Mouse (Mus musculus): ENCODE results near the gene 0610030E20Rik.

Gene 0610030E20Rik

DNA sequence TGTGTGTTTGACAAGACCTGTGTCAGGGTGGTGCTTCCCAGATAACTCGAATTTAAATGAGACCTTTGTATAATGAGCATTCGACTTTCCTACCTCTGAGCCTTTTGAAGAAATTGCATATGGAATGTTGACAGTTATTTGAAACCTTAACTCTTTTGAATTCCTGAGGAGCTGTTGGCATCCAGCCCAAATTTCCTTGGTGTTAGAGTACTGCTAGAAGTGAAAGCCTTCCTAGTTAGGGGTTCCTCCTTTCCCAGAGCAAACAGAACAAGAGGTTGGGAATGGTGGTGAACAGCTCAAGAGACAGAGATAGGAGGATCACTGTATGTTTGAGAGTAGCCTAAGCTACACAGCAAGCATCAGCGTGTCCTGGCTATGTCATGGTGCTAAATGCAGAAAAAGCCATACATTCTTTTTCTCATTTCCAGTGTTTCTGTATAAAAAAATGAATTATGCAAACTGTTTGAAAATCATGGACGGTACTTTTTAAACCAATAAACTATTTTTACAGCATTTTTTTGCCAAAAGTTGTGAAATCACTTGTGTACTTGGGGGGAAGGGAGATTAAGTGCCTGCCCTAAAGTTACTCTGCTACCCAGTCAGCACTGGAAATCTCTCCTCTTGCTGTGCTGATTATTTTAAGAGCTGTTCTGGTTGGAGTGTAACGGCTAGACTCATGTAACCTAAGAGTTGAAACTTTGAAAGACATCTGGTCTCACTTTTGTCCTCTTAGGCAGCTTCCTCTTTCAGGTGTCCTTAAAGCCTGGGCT is 5.7 kb downstream of the 0610030E20Rik start:
- no peak for DNase-seq

DNA sequence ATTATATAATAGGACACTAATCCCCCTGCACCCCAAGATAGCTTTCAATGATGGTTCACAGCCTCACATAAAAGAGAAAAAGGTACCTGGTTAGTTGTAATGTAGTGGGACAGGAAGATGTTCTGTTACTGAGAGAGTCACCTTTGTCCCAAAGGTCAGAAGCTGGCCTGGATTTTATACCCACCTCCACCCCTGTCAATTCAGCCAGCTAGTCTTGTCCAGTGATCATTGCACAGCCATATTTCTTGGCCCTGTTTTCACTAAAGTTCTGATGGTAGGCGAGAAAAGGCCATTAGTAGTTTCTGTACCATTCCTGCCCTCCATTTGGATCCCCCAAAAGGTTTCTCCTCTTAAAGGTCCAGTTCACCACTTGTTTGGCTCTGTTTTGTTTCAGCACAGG is 6.9 kb downstream of the 0610030E20Rik start:
- no peak for DNase-seq

DNA sequence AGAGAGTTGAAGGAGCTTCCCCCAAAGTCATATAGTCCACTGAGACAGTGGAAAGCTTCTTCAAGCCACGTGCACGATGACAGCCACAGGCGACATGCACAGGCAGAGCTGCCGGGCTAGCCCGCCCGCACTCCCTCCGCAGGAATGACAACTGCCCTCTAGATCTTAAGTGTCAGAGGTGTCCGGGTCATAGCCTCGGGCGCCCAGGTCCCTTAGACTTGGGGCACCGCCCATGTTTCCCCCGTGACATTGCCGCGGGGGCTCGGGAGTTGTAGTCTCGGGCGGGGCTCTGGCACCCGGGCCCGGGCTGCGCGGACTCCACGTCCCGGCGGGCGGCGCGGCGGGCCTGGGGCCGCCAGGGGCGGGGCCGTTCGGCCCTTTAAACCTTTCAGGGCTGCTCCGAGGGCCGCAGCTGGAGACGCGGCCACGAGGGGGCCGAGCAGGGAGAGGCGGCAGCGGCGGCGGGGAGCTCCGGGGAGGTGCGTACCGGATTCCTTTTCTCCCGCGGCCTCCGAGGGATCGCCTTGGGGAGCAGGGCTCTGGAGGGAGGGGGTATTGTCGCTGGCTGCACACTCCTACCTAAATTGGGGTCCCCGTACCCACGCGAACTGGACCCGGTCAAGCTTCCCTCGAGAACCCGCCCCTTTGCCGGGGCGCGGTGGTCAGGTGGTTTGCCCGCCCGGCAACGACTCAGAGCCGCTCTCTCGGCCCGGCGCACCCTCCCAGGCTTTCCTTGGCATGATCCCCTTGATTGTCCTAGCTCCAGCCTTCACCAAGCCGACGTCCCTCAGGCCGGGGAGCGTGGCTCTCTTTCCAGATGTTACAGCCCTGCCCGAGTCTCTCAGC is 8.2 kb downstream of the 0610030E20Rik start, which contains the start of gene Tmem150a:
Gene Tmem150a (plus strand): TSS at position 382 of the 846 bp plus-strand sequence.
- DNase-seq = peak; percentile 78

DNA sequence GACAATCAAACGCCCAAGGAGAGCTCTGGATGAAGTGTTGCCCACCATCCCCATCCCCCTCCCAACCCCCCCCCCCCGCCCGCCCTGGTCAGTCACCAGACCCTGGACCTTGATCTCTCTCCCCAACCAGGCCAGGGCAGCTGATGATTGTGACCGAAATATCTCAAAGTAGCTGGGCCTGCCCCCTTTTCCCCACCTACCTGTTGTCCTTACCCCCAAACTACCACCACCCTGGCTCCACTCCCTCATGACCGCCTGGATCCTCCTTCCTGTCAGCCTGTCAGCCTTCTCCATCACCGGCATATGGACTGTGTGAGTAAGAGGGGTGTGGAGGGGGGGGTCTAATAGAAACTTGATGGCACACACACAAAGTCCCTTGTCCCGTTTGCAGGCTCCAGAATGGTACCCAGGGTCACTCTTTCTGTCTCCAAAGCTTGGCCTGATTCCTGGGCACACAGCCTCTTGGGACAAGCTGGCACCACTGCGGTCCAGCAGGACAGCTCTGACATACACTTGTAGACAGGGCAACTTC is 8.9 kb downstream of the 0610030E20Rik start:
- peak; percentile 61 for DNase-seq

DNA sequence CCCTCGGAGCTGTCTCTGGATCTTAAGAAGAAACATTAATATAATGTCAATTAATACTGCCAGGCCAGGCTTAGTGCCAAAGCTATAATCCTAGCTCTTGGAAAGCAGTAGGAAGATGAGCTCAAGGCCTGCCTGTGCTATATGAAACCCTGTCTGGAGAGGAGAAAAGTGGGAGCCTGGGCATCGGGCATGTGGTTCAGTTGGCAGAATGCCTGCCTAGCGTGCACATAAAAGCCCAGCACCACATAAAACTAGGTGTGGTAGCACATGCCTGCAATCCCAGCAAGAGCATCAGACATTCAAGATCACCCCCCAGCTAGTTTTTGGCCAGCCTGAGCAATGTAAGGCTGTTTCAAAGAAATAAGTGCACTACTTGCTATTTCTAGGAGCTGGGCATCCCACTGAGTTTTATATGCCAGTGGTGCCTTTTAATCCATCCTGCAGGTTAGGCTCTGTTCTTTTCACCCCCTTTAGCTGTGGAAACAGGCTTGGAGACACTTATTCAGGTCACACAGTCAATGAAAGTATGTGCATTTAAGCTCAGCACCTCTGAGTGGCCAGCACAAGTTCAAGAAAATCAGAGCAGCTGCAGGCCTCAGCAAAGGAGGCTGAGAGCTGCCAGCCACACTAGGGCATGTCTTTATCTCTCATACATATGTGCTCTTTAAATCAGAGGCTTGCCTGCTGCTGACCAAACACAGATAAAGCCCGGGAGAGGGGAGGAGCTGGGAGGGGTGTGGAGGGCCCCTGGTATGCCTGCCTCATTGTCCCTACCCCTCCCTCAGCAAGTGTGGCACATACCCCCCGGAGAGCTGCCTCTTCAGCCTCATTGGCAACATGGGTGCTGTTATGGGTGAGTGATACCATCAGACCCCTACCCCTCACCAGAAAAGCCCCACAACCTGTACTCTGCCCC is 10.3 kb downstream of the 0610030E20Rik start:
- peak; percentile 44 for DNase-seq

DNA sequence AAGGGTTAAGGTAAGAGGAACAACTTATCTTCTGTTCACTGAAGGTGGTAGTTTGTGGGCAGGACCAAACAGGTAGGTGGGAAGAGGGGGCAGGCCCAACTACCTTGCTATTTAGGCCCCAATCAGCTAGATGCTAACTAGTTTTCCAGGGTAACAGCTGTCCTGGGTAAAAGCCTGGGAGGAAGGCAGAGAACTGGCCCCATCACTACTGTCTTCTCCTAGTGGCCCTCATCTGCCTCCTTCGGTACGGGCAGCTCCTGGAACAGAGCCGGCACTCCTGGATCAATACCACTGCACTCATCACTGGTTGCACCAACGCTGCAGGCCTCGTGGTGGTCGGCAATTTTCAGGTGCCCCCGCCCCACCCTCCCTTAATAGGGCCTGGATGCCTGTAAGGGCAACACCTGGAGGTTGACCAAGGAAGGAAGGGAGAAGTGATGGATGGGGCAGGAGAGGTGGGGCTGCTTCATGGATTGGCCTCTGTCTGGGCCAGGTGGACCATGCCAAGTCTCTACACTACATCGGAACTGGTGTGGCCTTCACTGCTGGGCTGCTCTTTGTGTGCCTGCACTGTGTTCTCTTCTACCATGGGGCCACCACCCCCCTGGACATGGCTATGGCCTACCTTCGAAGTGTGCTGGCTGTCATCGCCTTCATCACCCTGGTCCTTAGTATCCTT is 11.1 kb downstream of the 0610030E20Rik start:
- peak; percentile 28 for DNase-seq

DNA sequence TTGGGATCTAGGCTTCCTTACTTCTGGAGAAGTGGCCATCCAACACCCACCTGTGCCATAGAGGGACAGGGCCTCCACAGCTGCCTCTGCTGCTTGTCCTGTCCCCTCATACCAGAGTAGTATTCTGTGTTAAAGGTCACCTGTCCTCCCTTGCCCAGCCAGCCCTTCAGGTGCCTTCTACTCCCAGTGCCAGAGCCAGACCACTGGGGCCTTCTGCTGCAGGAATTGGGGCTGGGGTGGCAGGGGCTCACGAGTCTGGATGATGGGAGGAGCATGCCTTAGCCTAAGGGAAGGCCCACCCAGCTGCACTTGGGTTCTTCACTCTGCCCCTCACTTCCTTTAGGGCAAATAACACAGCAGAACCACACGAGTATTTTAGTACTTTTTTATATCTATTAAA is 12.2 kb downstream of the 0610030E20Rik start:
- peak; percentile 29 for DNase-seq

DNA sequence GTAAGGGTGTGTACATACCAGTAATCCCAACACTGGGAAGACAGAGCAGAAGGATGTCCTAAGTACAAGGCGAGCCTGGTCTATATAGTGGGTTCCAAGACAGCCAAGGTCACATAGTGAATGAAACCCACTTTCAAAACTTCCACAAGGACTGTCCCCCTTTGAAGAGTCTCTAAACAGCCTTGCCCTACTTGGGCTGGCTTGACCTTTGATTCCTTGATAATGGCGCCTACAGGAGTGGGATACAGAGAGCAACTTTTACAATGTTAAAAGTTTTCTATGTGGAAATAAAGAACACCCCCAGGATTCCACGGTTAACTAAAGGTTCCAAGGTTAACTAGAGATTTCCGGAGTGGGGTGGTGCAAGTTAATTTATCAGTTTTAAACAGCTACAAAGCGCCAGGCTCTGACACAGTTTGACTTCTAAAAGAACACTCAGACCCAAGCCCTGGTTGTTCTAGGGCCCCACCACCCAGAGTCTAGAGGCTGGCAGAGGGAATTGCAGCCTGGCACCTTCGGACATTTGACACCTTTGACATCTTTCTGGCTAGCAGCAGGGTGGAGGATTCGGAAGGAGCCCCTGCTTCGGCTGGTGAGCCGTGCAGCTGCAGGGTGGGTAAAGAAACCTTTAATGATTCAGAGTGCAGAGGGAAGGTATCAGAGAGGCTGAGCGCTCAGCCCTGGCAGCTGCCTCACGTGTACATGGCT is 12.9 kb downstream of the 0610030E20Rik start:
- no peak for DNase-seq

DNA sequence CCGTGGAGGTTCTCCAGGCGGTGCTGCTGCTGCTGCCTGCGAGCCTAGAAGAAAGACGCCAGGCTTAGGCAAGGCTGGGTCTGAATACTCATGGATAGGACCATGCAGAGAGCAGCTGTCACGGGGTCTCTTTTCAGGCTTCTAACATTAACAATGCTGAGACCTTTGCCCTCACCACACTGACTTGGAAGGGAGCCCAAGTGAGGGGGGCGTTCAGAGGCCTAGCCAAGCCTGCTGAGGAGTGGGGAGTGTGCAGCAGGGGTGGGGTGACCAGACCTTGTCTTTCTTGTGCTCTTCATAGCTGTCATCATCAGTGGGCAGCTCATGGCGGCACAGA is 13.4 kb downstream of the 0610030E20Rik start:
- DNase-seq = peak; percentile 50

DNA sequence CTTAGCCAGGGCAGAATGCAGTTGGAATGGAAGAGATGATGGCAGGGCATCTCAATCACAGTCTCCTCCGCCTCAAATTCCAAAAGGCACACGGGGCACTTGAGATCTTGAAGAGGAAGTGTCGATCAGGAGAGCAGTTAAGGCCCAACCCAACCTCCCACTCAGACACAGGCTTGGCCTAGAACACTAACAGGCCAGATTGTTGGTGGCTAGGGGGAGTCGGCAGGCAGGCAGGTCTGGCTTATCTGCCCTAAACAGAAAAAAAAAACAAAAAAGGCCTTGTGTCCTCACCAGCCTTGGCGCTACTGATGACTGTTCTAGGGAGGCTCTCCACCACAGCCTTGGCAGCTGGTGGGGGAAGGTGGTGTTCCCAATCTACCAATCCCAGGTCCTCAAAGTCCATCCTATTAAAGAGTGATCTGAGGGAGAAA is 14.0 kb downstream of the 0610030E20Rik start:
- DNase-seq = peak; percentile 30

DNA sequence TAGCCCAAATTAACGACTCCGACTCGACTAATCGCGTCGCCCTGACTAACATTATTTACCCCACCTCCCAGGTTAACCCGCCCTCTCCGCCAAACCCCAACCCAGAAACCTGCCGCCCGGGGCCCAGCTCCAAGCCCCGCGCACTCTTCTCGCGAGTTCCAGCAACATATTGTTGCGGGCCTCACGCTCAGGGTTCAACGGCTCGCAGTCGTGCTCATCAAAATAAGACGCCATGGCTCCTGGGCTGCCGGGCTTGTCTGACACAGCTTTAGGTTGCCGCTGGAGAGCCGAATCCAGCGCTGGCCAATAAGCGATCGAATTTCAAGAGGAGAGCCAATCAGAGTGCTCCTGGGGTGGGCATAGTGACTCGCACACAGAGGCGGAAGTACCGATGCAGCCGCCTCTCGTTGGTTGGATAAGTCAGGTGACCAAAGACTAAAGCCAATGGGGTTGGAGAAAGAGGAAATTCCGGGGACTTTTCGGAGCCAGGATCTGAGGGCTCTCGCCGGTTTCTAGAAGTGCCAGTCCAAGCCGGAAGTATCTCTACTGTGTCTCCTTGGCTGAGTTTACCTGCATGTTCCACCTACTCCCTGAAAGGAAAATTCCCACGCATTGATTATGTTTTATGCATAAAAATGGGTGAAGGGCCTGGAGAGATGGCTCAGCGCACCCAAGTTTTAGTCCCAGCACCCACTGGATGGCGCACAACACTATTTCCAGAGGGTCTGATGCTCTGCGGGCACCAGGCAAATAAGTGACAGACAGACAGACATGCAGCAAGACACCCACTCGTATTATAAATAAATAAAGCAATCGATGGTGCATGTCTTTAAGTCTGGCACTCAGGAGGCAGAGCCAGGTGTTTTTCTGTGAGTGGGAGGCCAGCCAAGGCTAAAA is 15.3 kb downstream of the 0610030E20Rik start:
- DNase-seq = peak; percentile 98

DNA sequence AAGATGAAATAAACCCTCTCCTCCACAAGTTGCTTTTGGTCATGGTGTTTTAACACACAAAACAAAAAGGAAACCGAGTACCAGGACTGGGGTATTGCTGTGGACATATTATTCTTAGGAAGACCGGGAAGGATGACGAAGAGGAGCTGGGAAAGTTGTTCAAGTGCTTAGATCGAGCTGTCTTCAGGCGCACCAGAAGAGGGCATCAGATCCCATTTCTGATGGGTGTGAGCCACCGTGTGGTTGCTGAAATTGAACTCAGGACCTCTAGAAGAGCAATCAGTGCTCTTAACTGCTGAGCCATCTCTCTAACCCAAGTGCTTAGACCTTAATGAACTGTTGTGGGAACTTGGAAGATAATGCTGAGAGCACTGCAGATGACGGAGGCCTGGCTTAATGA is 16.9 kb downstream of the 0610030E20Rik start:
- no peak for DNase-seq

DNA sequence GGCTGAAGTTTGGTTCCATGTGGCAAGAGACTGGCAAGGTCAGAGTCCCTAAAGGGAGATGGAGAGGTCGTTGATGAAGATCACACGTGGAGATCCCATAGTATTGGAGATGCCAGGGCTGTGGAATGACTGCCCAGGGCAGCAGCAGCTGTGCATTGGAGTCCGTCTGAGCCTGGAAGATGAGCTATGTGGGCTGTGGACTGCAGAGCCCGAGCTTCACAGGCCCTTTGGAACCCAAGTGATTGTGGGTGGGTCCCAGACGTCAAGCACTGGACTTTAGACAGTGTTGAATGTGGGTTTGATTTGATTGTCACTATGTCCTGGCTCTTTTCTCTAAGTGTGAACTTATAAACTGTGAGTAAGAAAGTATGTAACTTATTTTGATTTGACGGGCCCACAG is 17.9 kb downstream of the 0610030E20Rik start:
- no peak for DNase-seq

DNA sequence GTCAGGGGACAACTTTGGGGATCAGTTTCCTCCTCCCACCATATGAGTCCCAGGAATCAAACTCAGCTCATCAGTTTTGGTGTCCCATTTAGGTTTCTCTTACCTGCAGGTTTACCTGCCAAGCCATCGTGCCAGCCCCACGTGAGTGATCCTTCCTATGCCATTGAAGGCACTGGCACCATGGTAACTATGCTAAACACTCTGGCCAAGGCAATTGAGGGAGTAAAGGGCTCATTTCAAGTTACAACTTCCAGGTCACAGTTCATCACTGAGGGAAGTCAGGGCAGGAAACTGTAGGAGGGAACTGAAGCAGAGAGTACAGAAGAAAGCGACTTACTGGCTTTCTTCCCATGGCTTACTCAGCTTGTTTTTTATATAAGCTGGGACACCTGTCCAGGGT is 19.2 kb downstream of the 0610030E20Rik start:
- no peak for DNase-seq

DNA sequence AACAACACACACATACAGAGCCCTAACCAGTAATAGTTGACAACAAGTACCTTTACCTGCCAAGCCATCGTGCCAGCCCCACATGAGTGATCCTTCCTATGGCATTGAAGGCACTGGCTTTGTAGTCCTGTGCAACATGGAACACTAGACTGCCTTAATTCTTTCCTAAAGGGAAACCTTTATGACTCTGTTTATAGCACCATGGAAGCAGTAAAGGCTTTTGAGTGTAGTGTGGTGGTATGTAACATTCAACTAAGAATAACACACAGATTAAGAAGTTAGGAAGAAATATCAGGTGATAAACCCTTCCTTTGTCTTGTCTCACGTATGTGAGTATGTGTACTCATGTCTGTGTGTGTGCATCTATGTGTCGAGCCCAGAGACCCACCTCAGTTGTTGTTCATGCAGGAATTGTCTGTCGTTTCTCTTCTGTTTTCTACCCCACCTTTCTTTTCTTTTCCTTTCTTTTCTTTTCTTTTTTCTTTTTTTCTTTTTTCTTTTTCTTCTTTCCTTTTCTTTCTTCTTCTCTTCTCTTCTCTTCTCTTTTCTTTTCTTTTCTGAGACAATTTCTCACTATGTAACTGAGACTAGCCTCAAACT is 19.8 kb downstream of the 0610030E20Rik start, which contains the start of gene Rnf181:
Gene Rnf181 (minus strand): TSS at position 113 of the 600 bp plus-strand sequence.
- no peak for DNase-seq

DNA sequence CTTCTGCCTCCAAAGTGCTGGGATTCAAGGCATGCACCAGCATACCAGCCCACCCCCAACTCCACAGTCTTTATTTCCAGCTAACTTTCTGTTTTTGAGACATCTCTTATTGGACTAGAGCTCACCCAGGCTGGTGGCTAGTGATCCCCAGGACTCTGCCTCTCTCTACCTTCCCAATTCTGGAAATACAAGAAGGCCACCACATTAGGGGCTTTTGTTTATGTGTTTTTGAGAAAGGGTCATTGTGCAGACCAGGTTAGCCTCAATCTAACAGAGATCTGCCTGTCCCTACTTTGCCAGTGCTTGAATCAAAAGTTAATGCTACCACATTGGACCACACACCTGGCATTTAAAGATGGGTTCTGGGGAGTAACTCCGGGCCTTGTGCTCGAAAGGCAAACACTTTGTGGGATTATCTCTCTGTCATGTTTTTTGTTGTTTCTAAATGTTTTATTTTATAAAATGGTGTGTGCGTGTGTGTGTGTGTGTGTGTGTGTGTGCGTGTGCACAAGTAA is 20.4 kb downstream of the 0610030E20Rik start:
- no peak for DNase-seq

DNA sequence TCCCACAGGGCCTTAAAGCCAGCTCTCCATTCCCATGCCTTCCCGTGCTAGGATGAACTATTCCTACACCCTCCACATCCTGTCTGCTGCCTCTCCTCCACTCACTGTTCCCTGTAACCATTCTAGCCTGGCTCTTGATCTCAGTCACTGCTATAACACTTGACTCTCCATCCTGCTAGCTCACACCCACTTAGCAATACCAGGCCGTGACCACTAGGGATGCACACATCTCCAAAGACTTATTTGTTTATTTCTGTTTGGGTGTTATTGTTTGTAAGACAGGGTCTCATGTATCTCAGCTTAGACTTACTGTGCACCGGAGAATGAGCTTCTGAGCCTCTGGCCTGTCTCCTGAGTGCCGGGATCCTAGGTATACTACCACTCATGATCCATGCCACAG is 22.4 kb downstream of the 0610030E20Rik start:
- no peak for DNase-seq

DNA sequence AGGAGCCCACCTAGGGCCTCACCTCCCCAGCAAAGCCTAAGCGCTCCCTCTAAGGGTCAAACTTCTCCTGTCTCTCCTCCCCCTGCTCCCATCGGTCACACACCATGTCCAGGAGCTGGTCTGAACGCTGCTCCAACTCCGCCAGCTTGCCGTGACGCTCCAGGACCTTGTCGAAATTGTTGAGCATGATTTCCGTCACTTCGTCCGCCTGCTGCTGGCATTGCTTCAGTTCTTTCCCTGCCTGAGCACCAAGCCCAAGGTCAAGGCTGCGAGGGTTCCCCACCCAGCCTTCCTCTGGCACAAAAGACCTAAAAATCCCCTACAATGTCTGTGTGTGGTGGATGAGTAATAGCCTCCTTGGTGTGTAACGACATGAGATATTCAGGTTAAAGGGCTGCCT is 23.0 kb downstream of the 0610030E20Rik start:
- DNase-seq = no peak

DNA sequence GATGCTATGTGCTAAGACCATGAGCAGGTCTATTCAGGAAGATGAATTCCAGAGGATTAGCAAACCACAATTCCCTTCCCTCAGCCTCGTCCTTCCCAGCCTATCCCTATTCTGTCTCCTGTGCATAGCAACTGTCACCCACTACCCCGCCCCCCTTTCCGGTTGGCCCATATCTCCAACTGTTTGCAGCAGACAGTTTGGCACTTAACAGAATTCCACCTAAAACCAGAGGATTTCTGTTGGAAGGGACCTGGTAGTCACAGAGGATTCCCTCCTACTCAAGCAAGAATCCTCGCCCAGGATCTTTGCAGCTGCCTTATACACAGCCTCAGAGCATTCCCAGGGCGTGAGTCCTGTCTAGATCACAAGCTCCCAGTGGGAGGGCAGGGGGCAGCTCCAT is 24.0 kb downstream of the 0610030E20Rik start:
- DNase-seq = no peak

DNA sequence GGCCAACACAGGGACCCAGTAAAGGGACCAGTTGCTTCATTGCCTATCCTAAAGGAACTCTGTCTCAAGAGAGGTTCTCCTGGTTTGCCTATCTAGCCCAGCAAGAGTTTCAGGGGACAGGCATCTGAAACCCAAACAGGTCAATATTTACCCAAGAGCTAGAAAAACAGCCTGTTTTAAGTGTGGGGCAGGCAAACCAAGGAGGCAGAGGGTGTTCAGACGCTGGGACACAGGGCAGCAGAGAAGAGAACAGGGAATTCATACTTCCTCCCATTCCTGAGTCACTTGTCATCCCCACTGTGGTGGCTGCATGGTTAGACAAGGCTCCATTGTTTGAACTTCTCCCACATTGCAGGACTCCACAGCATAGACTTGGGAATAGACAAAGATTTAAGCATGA is 24.5 kb downstream of the 0610030E20Rik start:
- DNase-seq = no peak

Measured in cerebellum, adult 9-11 months (tissue).